In genomic region chr17:49736364-49736763, GRCm38 (mm10) we compare ENCODE assay signal across 20 mouse cellular contexts.
DNase-seq lines count a peak whose midpoint lies in the region; ATAC-seq and TF ChIP-seq lines count a peak whose summit lies in the region.
"Had no signal": no experiment of that assay in that cellular context is flagged by ENCODE, and none has a peak within 500 bp of the region (broad histone marks: within the 10 kb centered on the region; RNA-seq: fewer than 3 reads in every experiment).

No protein-coding gene starts in this region.

- H3K36me3 ChIP-seq in kidney, adult 2 months (ENCODE audit: control insufficient read depth, insufficient read depth, low read length), result no peaks in the 10 kb centered on the region
- no peaks in the 10 kb centered on the region for H3K36me3 ChIP-seq in lung, postnatal 0 days (ENCODE audit: insufficient read depth, low read length)
- H3K36me3 ChIP-seq in MEL (ENCODE audit: control insufficient read depth in 1 of 2, insufficient read depth in 2 of 2, low read length in 2 of 2), result no peaks in the 10 kb centered on the region
- no peaks in the 10 kb centered on the region for H3K36me3 ChIP-seq in stomach, postnatal 0 days (ENCODE audit: control insufficient read depth, insufficient read depth, low read length)
- H3K36me3 ChIP-seq: embryonic facial prominence, embryonic 12.5 days; G1E; hindbrain, embryonic 10.5 days; liver, embryonic 13.5 days; neural tube, embryonic 15.5 days; stomach, embryonic 15.5 days had no signal

- H3K4me3 ChIP-seq in kidney, adult 2 months (ENCODE audit: insufficient read depth, low read depth, low read length), result no peak overlapping the region
- no peak overlapping the region for H3K4me3 ChIP-seq in lung, postnatal 0 days (ENCODE audit: low read depth, low read length)
- no peak overlapping the region for H3K4me3 ChIP-seq in MEL (ENCODE audit: control insufficient read depth in 1 of 2, insufficient read depth in 1 of 2, low read depth in 2 of 2, low read length in 2 of 2)
- no peak overlapping the region for H3K4me3 ChIP-seq in stomach, postnatal 0 days (ENCODE audit: low read depth, low read length)
- H3K4me3 ChIP-seq: embryonic facial prominence, embryonic 12.5 days; erythroblast, embryonic 14.5 days; hindbrain, embryonic 10.5 days; liver, embryonic 13.5 days; myocyte; neural tube, embryonic 15.5 days; stomach, embryonic 15.5 days had no signal

- peaks cover 3% of the 10 kb centered on the region; the same call in 1 of the 2 replicates for H3K4me1 ChIP-seq in kidney, adult 2 months (ENCODE audit: control insufficient read depth, insufficient read depth, low read length)
- no peaks in the 10 kb centered on the region for H3K4me1 ChIP-seq in lung, postnatal 0 days (ENCODE audit: insufficient read depth, low read depth, low read length)
- no peaks in the 10 kb centered on the region for H3K4me1 ChIP-seq in MEL (ENCODE audit: control insufficient read depth in 1 of 2, insufficient read depth in 2 of 2, low read length in 2 of 2)
- no peaks in the 10 kb centered on the region for H3K4me1 ChIP-seq in stomach, postnatal 0 days (replicated peaks; ENCODE audit: control insufficient read depth, insufficient read depth)
- H3K4me1 ChIP-seq: embryonic facial prominence, embryonic 12.5 days; hindbrain, embryonic 10.5 days; liver, embryonic 13.5 days had no signal

- no peak overlapping the region for H3K9ac ChIP-seq in lung, postnatal 0 days (replicated peaks; ENCODE audit: low read depth)
- no peak overlapping the region for H3K9ac ChIP-seq in MEL (ENCODE audit: control insufficient read depth, low read depth, low read length, poor library complexity, severe bottlenecking)
- no peak overlapping the region for H3K9ac ChIP-seq in stomach, postnatal 0 days (ENCODE audit: low read length)
- H3K9ac ChIP-seq: embryonic facial prominence, embryonic 12.5 days; liver, embryonic 13.5 days; neural tube, embryonic 15.5 days; stomach, embryonic 15.5 days had no signal

- no peaks in the 10 kb centered on the region for H3K79me2 ChIP-seq in MEL (ENCODE audit: control insufficient read depth, insufficient read depth, low read length, poor library complexity)

- H3K27me3 ChIP-seq in kidney, adult 2 months (replicated peaks; ENCODE audit: control insufficient read depth, insufficient read depth, low read length), result no peaks in the 10 kb centered on the region
- no peaks in the 10 kb centered on the region for H3K27me3 ChIP-seq in lung, postnatal 0 days (replicated peaks; ENCODE audit: insufficient read depth, low read length)
- H3K27me3 ChIP-seq in MEL (ENCODE audit: control insufficient read depth in 1 of 2, insufficient read depth in 2 of 2, low read length in 2 of 2), result no peaks in the 10 kb centered on the region
- H3K27me3 ChIP-seq in stomach, postnatal 0 days (ENCODE audit: control insufficient read depth, insufficient read depth, low read length), result no peaks in the 10 kb centered on the region
- H3K27me3 ChIP-seq: embryonic facial prominence, embryonic 12.5 days; liver, embryonic 13.5 days; neural tube, embryonic 15.5 days; stomach, embryonic 15.5 days had no signal

- no peak overlapping the region for H3K27ac ChIP-seq in kidney, adult 2 months (ENCODE audit: insufficient read depth, low read depth, low read length)
- no peak overlapping the region for H3K27ac ChIP-seq in lung, postnatal 0 days (ENCODE audit: low read length)
- no peak overlapping the region for H3K27ac ChIP-seq in MEL (ENCODE audit: control insufficient read depth, low read depth, low read length)
- H3K27ac ChIP-seq in stomach, postnatal 0 days (replicated peaks), result no peak overlapping the region
- H3K27ac ChIP-seq: embryonic facial prominence, embryonic 12.5 days; hindbrain, embryonic 10.5 days; liver, embryonic 13.5 days; neural tube, embryonic 15.5 days; stomach, embryonic 15.5 days had no signal

- no peak for TF ChIP-seq EP300 in lung, postnatal 0 days (IDR thresholded peaks at IDR 0.05)
- TF ChIP-seq EP300 in MEL (IDR thresholded peaks at IDR 0.05; ENCODE audit: low read depth in 1 of 2, low read length in 2 of 2), result no peak
- TF ChIP-seq EP300 in stomach, postnatal 0 days (optimal IDR thresholded peaks at IDR 0.05), result no peak

- H3K4me2 ChIP-seq in lung, postnatal 0 days (replicated peaks; ENCODE audit: low read depth, low read length), result no peak overlapping the region
- no peak overlapping the region for H3K4me2 ChIP-seq in stomach, postnatal 0 days (replicated peaks; ENCODE audit: low read depth)
- H3K4me2 ChIP-seq: embryonic facial prominence, embryonic 12.5 days; liver, embryonic 13.5 days; neural tube, embryonic 15.5 days; stomach, embryonic 15.5 days had no signal

- no peak for DNase-seq in kidney, adult 2 months
- DNase-seq in kidney, adult 11 months, result no peak
- DNase-seq in lung, postnatal 0 days (ENCODE audit: low spot score), result no peak
- no peak for DNase-seq in lung, postnatal 36 days
- DNase-seq in MEL (ENCODE audit: low read depth, low spot score), result peak; percentile 4
- no peak for DNase-seq in stomach, postnatal 0 days (ENCODE audit: low spot score)
- no peak for DNase-seq in neural tube, embryonic 10.5 days (ENCODE audit: extremely low spot score, low spot score)
- DNase-seq: cerebellum, postnatal 10 days; gastrocnemius, postnatal 36 days; liver, embryonic 13.5 days; midbrain, embryonic 14.5 days; right cerebral cortex, postnatal 14 days had no signal

- no peak for TF ChIP-seq RAD21 in MEL (IDR thresholded peaks at IDR 0.05; ENCODE audit: low read depth, low read length)

- H3K9me3 ChIP-seq in lung, postnatal 0 days (ENCODE audit: low read length), result no peaks in the 10 kb centered on the region; the same call in 1 of the 2 replicates
- no peaks in the 10 kb centered on the region for H3K9me3 ChIP-seq in MEL (replicated peaks; ENCODE audit: insufficient read depth, low read length)
- no peaks in the 10 kb centered on the region for H3K9me3 ChIP-seq in stomach, postnatal 0 days (ENCODE audit: control insufficient read depth, low read length)
- H3K9me3 ChIP-seq: embryonic facial prominence, embryonic 12.5 days; liver, embryonic 13.5 days; neural tube, embryonic 15.5 days; stomach, embryonic 15.5 days had no signal

- 0 out of 2 replicates have a peak, but pooled peaks have one; percentile 12 for TF ChIP-seq CTCF in kidney, adult 2 months (conservative IDR thresholded peaks at IDR 0.05; ENCODE audit: insufficient read depth, insufficient read length, low read depth, low read length)
- peak; percentile 29; the same call in 1 of the 2 replicates for TF ChIP-seq CTCF in lung, postnatal 0 days (IDR thresholded peaks at IDR 0.05)
- TF ChIP-seq CTCF in MEL (IDR thresholded peaks at IDR 0.05 in 2 of 3, conservative IDR thresholded peaks at IDR 0.05 in 1 of 3; ENCODE audit: control insufficient read depth in 1 of 3, insufficient read depth in 1 of 3, low read depth in 2 of 3, low read length in 3 of 3, poor library complexity in 1 of 3, severe bottlenecking in 1 of 3), result peak in 2 of 3 experiments; percentile 7 to 18; a peak in 3 of 6 replicates
- TF ChIP-seq CTCF in stomach, postnatal 0 days (IDR thresholded peaks at IDR 0.05; ENCODE audit: low read depth), result peak; percentile 36

- 72% methylated on average over 3 of the region's 3 CpGs for WGBS in kidney, adult 2 months
- WGBS in lung, postnatal 0 days, result 78% methylated on average over 3 of the region's 3 CpGs
- WGBS in stomach, postnatal 0 days, result 71% methylated on average over 3 of the region's 3 CpGs

- TF ChIP-seq POLR2A in kidney, adult 2 months (IDR thresholded peaks at IDR 0.05; ENCODE audit: low read depth, low read length), result no peak
- no peak for TF ChIP-seq POLR2A in MEL (IDR thresholded peaks at IDR 0.05; ENCODE audit: control insufficient read depth in 1 of 2, insufficient read depth in 1 of 2, low read depth in 1 of 2, low read length in 2 of 2, poor library complexity in 1 of 2)

- no peak for ATAC-seq in lung, postnatal 0 days
- ATAC-seq in stomach, postnatal 0 days (ENCODE audit: low FRiP score, low TSS enrichment), result no peak
- ATAC-seq: forebrain, embryonic 14.5 days had no signal

TF ChIP-seq in MEL, 35 proteins besides CTCF, POLR2A, EP300 and RAD21:
- TF ChIP-seq MAFK (IDR thresholded peaks at IDR 0.05; ENCODE audit: borderline replicate concordance, low read depth, low read length) (no peak), TBP (IDR thresholded peaks at IDR 0.05; ENCODE audit: low read depth, low read length) (no peak), CHD1 (IDR thresholded peaks at IDR 0.05; ENCODE audit: low read depth, low read length) (no peak)
